Mouse (Mus musculus): ENCODE measurements at regions not wholly inside any gene's neighbourhood (a gene's known extent, or its start where the extent isn't known, plus 50 kb on each side); places are given as distances from the start of the nearest gene placed in this dataset.

GRCm38 (mm10) chr13:119068745-119069580 lies 359.4 kb upstream of the Paip1 start:
- WGBS, result 80% methylated on average over 6 of the region's 6 CpGs
- ATAC-seq (ENCODE audit: low FRiP score), result no peak
- no peak overlapping the region for H3K4me2 ChIP-seq (replicated peaks; ENCODE audit: low read depth, low read length)

GRCm38 (mm10) chr13:119069581-119069936 lies 358.8 kb upstream of the Paip1 start:
- ATAC-seq (ENCODE audit: low FRiP score) (no peak), DNase-seq (ENCODE audit: low spot score) (no peak)
- Histone ChIP-seq H3K4me1 (replicated peaks; ENCODE audit: control insufficient read depth, insufficient read depth, low read length) (no peaks in the 10 kb centered on the region), H3K4me3 (ENCODE audit: low read depth, low read length) (no peak overlapping the region), H3K9ac (ENCODE audit: low read depth, low read length) (no peak overlapping the region), H3K4me2 (replicated peaks; ENCODE audit: low read depth, low read length) (no peak overlapping the region), H3K27me3 (ENCODE audit: control insufficient read depth, insufficient read depth, low read length) (no peaks in the 10 kb centered on the region), H3K9me3 (ENCODE audit: control insufficient read depth, low read length) (no peaks in the 10 kb centered on the region), H3K27ac (ENCODE audit: low read depth, low read length) (no peak overlapping the region), H3K36me3 (ENCODE audit: control insufficient read depth, insufficient read depth, low read length) (no peaks in the 10 kb centered on the region)
- 91% methylated on average over 7 of the region's 7 CpGs for WGBS

More at GRCm38 (mm10) chr13:119068745-119069580, 359.4 kb upstream of the Paip1 start:
- H3K9ac ChIP-seq (ENCODE audit: low read depth, low read length), result no peak overlapping the region
- no peaks in the 10 kb centered on the region for H3K4me1 ChIP-seq (replicated peaks; ENCODE audit: control insufficient read depth, insufficient read depth, low read length)
- no peak for DNase-seq (ENCODE audit: low spot score)
- no peaks in the 10 kb centered on the region for H3K27me3 ChIP-seq (ENCODE audit: control insufficient read depth, insufficient read depth, low read length)
- no peaks in the 10 kb centered on the region for H3K36me3 ChIP-seq (ENCODE audit: control insufficient read depth, insufficient read depth, low read length)
- no peak overlapping the region for H3K4me3 ChIP-seq (ENCODE audit: low read depth, low read length)
- H3K9me3 ChIP-seq (ENCODE audit: control insufficient read depth, low read length), result no peaks in the 10 kb centered on the region
- no peak overlapping the region for H3K27ac ChIP-seq (ENCODE audit: low read depth, low read length)

- Histone ChIP-seq H3K27ac (ENCODE audit: low read depth, low read length) (no peak overlapping the region), H3K27me3 (ENCODE audit: control insufficient read depth, insufficient read depth, low read length) (no peaks in the 10 kb centered on the region), H3K4me3 (ENCODE audit: low read depth, low read length) (no peak overlapping the region), H3K9ac (ENCODE audit: low read depth, low read length) (no peak overlapping the region), H3K9me3 (ENCODE audit: control insufficient read depth, low read length) (no peaks in the 10 kb centered on the region), H3K36me3 (ENCODE audit: control insufficient read depth, insufficient read depth, low read length) (no peaks in the 10 kb centered on the region), H3K4me2 (replicated peaks; ENCODE audit: low read depth, low read length) (no peak overlapping the region), H3K4me1 (replicated peaks; ENCODE audit: control insufficient read depth, insufficient read depth, low read length) (no peaks in the 10 kb centered on the region)
- no peak for DNase-seq (ENCODE audit: low spot score)
- WGBS, result 88% methylated on average over 4 of the region's 4 CpGs
- no peak for ATAC-seq (ENCODE audit: low FRiP score)
Measured at GRCm38 (mm10) chr13:119079243-119079642, 349.2 kb upstream of the Paip1 start.

- no peak overlapping the region for H3K9ac ChIP-seq (ENCODE audit: low read depth, low read length)
- WGBS, result 72% methylated on average over 1 of the region's 1 CpGs
- no peak overlapping the region for H3K4me3 ChIP-seq (ENCODE audit: low read depth, low read length)
- no peak for ATAC-seq (ENCODE audit: low FRiP score)
- DNase-seq (ENCODE audit: low spot score), result no peak
- no peak overlapping the region for H3K27ac ChIP-seq (ENCODE audit: low read depth, low read length)
- no peak overlapping the region for H3K4me2 ChIP-seq (replicated peaks; ENCODE audit: low read depth, low read length)
- H3K36me3 ChIP-seq (ENCODE audit: control insufficient read depth, insufficient read depth, low read length), result no peaks in the 10 kb centered on the region
- no peaks in the 10 kb centered on the region for H3K4me1 ChIP-seq (replicated peaks; ENCODE audit: control insufficient read depth, insufficient read depth, low read length)
- no peaks in the 10 kb centered on the region for H3K9me3 ChIP-seq (ENCODE audit: control insufficient read depth, low read length)
- no peaks in the 10 kb centered on the region for H3K27me3 ChIP-seq (ENCODE audit: control insufficient read depth, insufficient read depth, low read length)
Measured at GRCm38 (mm10) chr13:119081691-119082090, 346.7 kb upstream of the Paip1 start.

GRCm38 (mm10) chr13:119117906-119118305 lies 310.5 kb upstream of the Paip1 start:
- ATAC-seq (ENCODE audit: low FRiP score), result no peak
- Histone ChIP-seq H3K9ac (ENCODE audit: low read depth, low read length) (no peak overlapping the region), H3K27me3 (ENCODE audit: control insufficient read depth, insufficient read depth, low read length) (no peaks in the 10 kb centered on the region), H3K27ac (ENCODE audit: low read depth, low read length) (no peak overlapping the region), H3K9me3 (ENCODE audit: control insufficient read depth, low read length) (no peaks in the 10 kb centered on the region), H3K4me3 (ENCODE audit: low read depth, low read length) (no peak overlapping the region), H3K4me1 (replicated peaks; ENCODE audit: control insufficient read depth, insufficient read depth, low read length) (no peaks in the 10 kb centered on the region), H3K4me2 (replicated peaks; ENCODE audit: low read depth, low read length) (no peak overlapping the region), H3K36me3 (ENCODE audit: control insufficient read depth, insufficient read depth, low read length) (no peaks in the 10 kb centered on the region)
- WGBS, result 86% methylated on average over 3 of the region's 3 CpGs
- DNase-seq (ENCODE audit: low spot score), result no peak

GRCm38 (mm10) chr13:119118382-119118781 lies 310.0 kb upstream of the Paip1 start:
- Histone ChIP-seq H3K4me3 (ENCODE audit: low read depth, low read length) (no peak overlapping the region), H3K4me2 (replicated peaks; ENCODE audit: low read depth, low read length) (no peak overlapping the region), H3K9me3 (ENCODE audit: control insufficient read depth, low read length) (no peaks in the 10 kb centered on the region), H3K36me3 (ENCODE audit: control insufficient read depth, insufficient read depth, low read length) (no peaks in the 10 kb centered on the region), H3K4me1 (replicated peaks; ENCODE audit: control insufficient read depth, insufficient read depth, low read length) (no peaks in the 10 kb centered on the region), H3K27ac (ENCODE audit: low read depth, low read length) (no peak overlapping the region), H3K9ac (ENCODE audit: low read depth, low read length) (no peak overlapping the region), H3K27me3 (ENCODE audit: control insufficient read depth, insufficient read depth, low read length) (no peaks in the 10 kb centered on the region)
- ATAC-seq (ENCODE audit: low FRiP score) (no peak), DNase-seq (ENCODE audit: low spot score) (no peak)
- whole genome bisulfite sequencing, result 67% methylated on average over 1 of the region's 1 CpGs

- WGBS, result 90% methylated on average over 2 of the region's 2 CpGs
- H3K27me3 ChIP-seq (ENCODE audit: control insufficient read depth, insufficient read depth, low read length), result no peaks in the 10 kb centered on the region
Measured at GRCm38 (mm10) chr13:119140436-119140835, 288.0 kb upstream of the Paip1 start.

GRCm38 (mm10) chr13:119143351-119143750 lies 285.1 kb upstream of the Paip1 start:
- no peak overlapping the region for H3K4me3 ChIP-seq (ENCODE audit: low read depth, low read length)
- H3K9ac ChIP-seq (ENCODE audit: low read depth, low read length), result no peak overlapping the region
- no peaks in the 10 kb centered on the region for H3K9me3 ChIP-seq (ENCODE audit: control insufficient read depth, low read length)
- WGBS, result 0% methylated on average over 1 of the region's 1 CpGs
- no peaks in the 10 kb centered on the region for H3K36me3 ChIP-seq (ENCODE audit: control insufficient read depth, insufficient read depth, low read length)
- no peaks in the 10 kb centered on the region for H3K27me3 ChIP-seq (ENCODE audit: control insufficient read depth, insufficient read depth, low read length)
- no peak overlapping the region for H3K4me2 ChIP-seq (replicated peaks; ENCODE audit: low read depth, low read length)
- no peak overlapping the region for H3K27ac ChIP-seq (ENCODE audit: low read depth, low read length)
- ATAC-seq (ENCODE audit: low FRiP score) (no peak), DNase-seq (ENCODE audit: low spot score) (no peak)
- no peaks in the 10 kb centered on the region for H3K4me1 ChIP-seq (replicated peaks; ENCODE audit: control insufficient read depth, insufficient read depth, low read length)

More at GRCm38 (mm10) chr13:119140436-119140835, 288.0 kb upstream of the Paip1 start:
- no peak for ATAC-seq (ENCODE audit: low FRiP score)
- Histone ChIP-seq H3K9ac (ENCODE audit: low read depth, low read length) (no peak overlapping the region), H3K27ac (ENCODE audit: low read depth, low read length) (no peak overlapping the region), H3K4me3 (ENCODE audit: low read depth, low read length) (no peak overlapping the region), H3K4me2 (replicated peaks; ENCODE audit: low read depth, low read length) (no peak overlapping the region), H3K9me3 (ENCODE audit: control insufficient read depth, low read length) (no peaks in the 10 kb centered on the region), H3K4me1 (replicated peaks; ENCODE audit: control insufficient read depth, insufficient read depth, low read length) (no peaks in the 10 kb centered on the region), H3K36me3 (ENCODE audit: control insufficient read depth, insufficient read depth, low read length) (no peaks in the 10 kb centered on the region)
- no peak for DNase-seq (ENCODE audit: low spot score)

- H3K4me1 ChIP-seq (replicated peaks; ENCODE audit: control insufficient read depth, insufficient read depth, low read length), result no peaks in the 10 kb centered on the region
- WGBS, result 72% methylated on average over 4 of the region's 4 CpGs
- no peak overlapping the region for H3K27ac ChIP-seq (ENCODE audit: low read depth, low read length)
- ATAC-seq (ENCODE audit: low FRiP score), result no peak
- H3K4me3 ChIP-seq (ENCODE audit: low read depth, low read length), result no peak overlapping the region
- H3K36me3 ChIP-seq (ENCODE audit: control insufficient read depth, insufficient read depth, low read length), result no peaks in the 10 kb centered on the region
- H3K9ac ChIP-seq (ENCODE audit: low read depth, low read length), result no peak overlapping the region
- H3K9me3 ChIP-seq (ENCODE audit: control insufficient read depth, low read length), result no peaks in the 10 kb centered on the region
- DNase-seq (ENCODE audit: low spot score), result no peak
- no peak overlapping the region for H3K4me2 ChIP-seq (replicated peaks; ENCODE audit: low read depth, low read length)
- no peaks in the 10 kb centered on the region for H3K27me3 ChIP-seq (ENCODE audit: control insufficient read depth, insufficient read depth, low read length)
Measured at GRCm38 (mm10) chr13:119145713-119146112, 282.7 kb upstream of the Paip1 start.
